Mouse (Mus musculus) hindbrain, embryonic 11.5 days (tissue): ENCODE measurements at regions not wholly inside any gene's neighbourhood (a gene's known extent, or its start where the extent isn't known, plus 50 kb on each side); places are given as distances from the start of the nearest gene placed in this dataset.

Experiments used
- ATAC-seq: fragments of 200-750 bp; cut with Nextera tagmentation; 2 replicates; pipeline ENCODE4 v1.8.0; 2017; ENCODE audit warnings: mild to moderate bottlenecking, moderate TSS enrichment, moderate library complexity; ENCODE audit not compliant: low FRiP score
- DNase-seq: peaks from one replicate; pipeline ENCODE4 v3.0.0-alpha.2; 2015; ENCODE audit warnings: low spot score
- H3K27ac ChIP-seq: fragments of 300-500 bp; sonication (generic); 2 replicates; pipeline ENCODE4 v1.5.1; 2014; ENCODE audit warnings: mild to moderate bottlenecking, low read depth, low read length
- H3K27me3 ChIP-seq: fragments of 300-500 bp; sonication (generic); 2 replicates; pipeline ENCODE4 v1.6.1; 2014; ENCODE audit warnings: mild to moderate bottlenecking, low read length, moderate library complexity, mixed read lengths; ENCODE audit not compliant: control insufficient read depth, insufficient read depth
- H3K36me3 ChIP-seq: fragments of 300-500 bp; sonication (generic); 2 replicates; pipeline ENCODE4 v1.6.1; 2014; ENCODE audit warnings: mild to moderate bottlenecking, low read length, moderate library complexity, mixed read lengths; ENCODE audit not compliant: control insufficient read depth, insufficient read depth
- H3K4me1 ChIP-seq: fragments of 300-500 bp; sonication (generic); replicated peaks from 2 replicates; pipeline ENCODE4 v1.6.1; 2014; ENCODE audit warnings: low read length, mixed read lengths; ENCODE audit not compliant: control insufficient read depth, insufficient read depth
- H3K4me2 ChIP-seq: fragments of 300-500 bp; sonication (generic); replicated peaks from 2 replicates; pipeline ENCODE4 v1.6.1; 2014; ENCODE audit warnings: mild to moderate bottlenecking, low read depth, low read length
- H3K4me3 ChIP-seq: fragments of 300-500 bp; sonication (generic); 2 replicates; pipeline ENCODE4 v1.5.1; 2014; ENCODE audit warnings: low read depth, low read length
- H3K9ac ChIP-seq: fragments of 300-500 bp; sonication (generic); 2 replicates; pipeline ENCODE4 v1.6.1; 2014; ENCODE audit warnings: low read depth, low read length
- H3K9me3 ChIP-seq: fragments of 300-500 bp; sonication (generic); 2 replicates; pipeline ENCODE4 v1.6.1; 2016; ENCODE audit warnings: low read length; ENCODE audit not compliant: control insufficient read depth
- WGBS: fragments of 180-500 bp; shearing (Covaris S2); extraction: QIAGEN DNeasy Blood & Tissue Kit; methylation state at CpG from one replicate; pipeline ENCODE4 v1.1.7; 2014; 5-methylcytosine and 5-hydroxymethylcytosine counted together

GRCm38 (mm10) chr15:67598426-67598825, 1097.7 kb upstream of the Lrrc6 start:
- Histone ChIP-seq H3K4me3 (no peak overlapping the region), H3K27ac (no peak overlapping the region), H3K9me3 (no peaks in the 10 kb centered on the region), H3K36me3 (no peaks in the 10 kb centered on the region), H3K27me3 (no peaks in the 10 kb centered on the region), H3K4me1 (no peaks in the 10 kb centered on the region), H3K4me2 (no peak overlapping the region), H3K9ac (no peak overlapping the region)
- ATAC-seq (no peak), DNase-seq (no peak)
- 71% methylated on average over 4 of the region's 4 CpGs for WGBS

- no peak for DNase-seq
- ATAC-seq, result no peak
- H3K9me3 ChIP-seq, result no peaks in the 10 kb centered on the region
- no peak overlapping the region for H3K27ac ChIP-seq
- H3K4me3 ChIP-seq, result no peak overlapping the region
- H3K36me3 ChIP-seq, result no peaks in the 10 kb centered on the region
- H3K4me1 ChIP-seq, result no peaks in the 10 kb centered on the region
- no peaks in the 10 kb centered on the region for H3K27me3 ChIP-seq
- no peak overlapping the region for H3K4me2 ChIP-seq
- H3K9ac ChIP-seq, result no peak overlapping the region
- WGBS, result 90% methylated on average over 1 of the region's 1 CpGs
Measured at GRCm38 (mm10) chr15:67576581-67576980, 1075.9 kb upstream of the Lrrc6 start.

GRCm38 (mm10) chr15:67571614-67572013, 1070.9 kb upstream of the Lrrc6 start:
- no peak overlapping the region for H3K27ac ChIP-seq
- WGBS, result 80% methylated on average over 1 of the region's 1 CpGs
- H3K9ac ChIP-seq, result no peak overlapping the region

GRCm38 (mm10) chr15:67557304-67557703, 1056.6 kb upstream of the Lrrc6 start:
- H3K9me3 ChIP-seq, result no peaks in the 10 kb centered on the region
- H3K27ac ChIP-seq, result no peak overlapping the region
- H3K4me3 ChIP-seq, result no peak overlapping the region
- H3K36me3 ChIP-seq, result no peaks in the 10 kb centered on the region
- no peaks in the 10 kb centered on the region for H3K4me1 ChIP-seq
- ATAC-seq (no peak), DNase-seq (no peak)
- 67% methylated on average over 1 of the region's 1 CpGs for WGBS
- no peak overlapping the region for H3K4me2 ChIP-seq
- no peak overlapping the region for H3K9ac ChIP-seq
- no peaks in the 10 kb centered on the region for H3K27me3 ChIP-seq

More at GRCm38 (mm10) chr15:67571614-67572013, 1070.9 kb upstream of the Lrrc6 start:
- no peak overlapping the region for H3K4me3 ChIP-seq
- DNase-seq, result no peak
- H3K27me3 ChIP-seq, result no peaks in the 10 kb centered on the region
- ATAC-seq, result no peak
- H3K36me3 ChIP-seq, result no peaks in the 10 kb centered on the region
- no peaks in the 10 kb centered on the region for H3K9me3 ChIP-seq
- no peak overlapping the region for H3K4me2 ChIP-seq
- no peaks in the 10 kb centered on the region for H3K4me1 ChIP-seq

- no peak overlapping the region for H3K9ac ChIP-seq
- H3K4me3 ChIP-seq, result no peak overlapping the region
- no peak overlapping the region for H3K27ac ChIP-seq
- no peaks in the 10 kb centered on the region for H3K36me3 ChIP-seq
- DNase-seq, result no peak
- no peak for ATAC-seq
- 88% methylated on average over 2 of the region's 2 CpGs for WGBS
- no peaks in the 10 kb centered on the region for H3K4me1 ChIP-seq
- H3K4me2 ChIP-seq, result no peak overlapping the region
- no peaks in the 10 kb centered on the region for H3K9me3 ChIP-seq
- no peaks in the 10 kb centered on the region for H3K27me3 ChIP-seq
Measured at GRCm38 (mm10) chr15:67551911-67552310, 1051.2 kb upstream of the Lrrc6 start.

- ATAC-seq, result no peak
- WGBS, result 87% methylated on average over 1 of the region's 1 CpGs
Measured at GRCm38 (mm10) chr15:67546896-67547400, 1046.2 kb upstream of the Lrrc6 start.

GRCm38 (mm10) chr15:67545745-67546144, 1045.0 kb upstream of the Lrrc6 start:
- no peak overlapping the region for H3K4me3 ChIP-seq
- H3K36me3 ChIP-seq, result no peaks in the 10 kb centered on the region
- DNase-seq, result no peak
- no peaks in the 10 kb centered on the region for H3K27me3 ChIP-seq
- H3K9ac ChIP-seq, result no peak overlapping the region
- ATAC-seq, result no peak
- 93% methylated on average over 6 of the region's 6 CpGs for WGBS
- no peaks in the 10 kb centered on the region for H3K4me1 ChIP-seq
- H3K27ac ChIP-seq, result no peak overlapping the region
- no peak overlapping the region for H3K4me2 ChIP-seq
- H3K9me3 ChIP-seq, result no peaks in the 10 kb centered on the region

More at GRCm38 (mm10) chr15:67546896-67547400, 1046.2 kb upstream of the Lrrc6 start:
- no peak overlapping the region for H3K9ac ChIP-seq
- no peak overlapping the region for H3K4me3 ChIP-seq
- H3K9me3 ChIP-seq, result no peaks in the 10 kb centered on the region
- H3K4me1 ChIP-seq, result no peaks in the 10 kb centered on the region
- no peaks in the 10 kb centered on the region for H3K27me3 ChIP-seq
- H3K36me3 ChIP-seq, result no peaks in the 10 kb centered on the region
- H3K27ac ChIP-seq, result no peak overlapping the region
- H3K4me2 ChIP-seq, result no peak overlapping the region
- DNase-seq, result no peak

GRCm38 (mm10) chr15:67513722-67514121, 1013.0 kb upstream of the Lrrc6 start:
- no peaks in the 10 kb centered on the region for H3K4me1 ChIP-seq
- H3K27ac ChIP-seq, result no peak overlapping the region
- ATAC-seq (no peak), DNase-seq (no peak)
- no peaks in the 10 kb centered on the region for H3K27me3 ChIP-seq
- H3K4me3 ChIP-seq, result no peak overlapping the region
- H3K9ac ChIP-seq, result no peak overlapping the region
- H3K4me2 ChIP-seq, result no peak overlapping the region
- no peaks in the 10 kb centered on the region for H3K36me3 ChIP-seq
- H3K9me3 ChIP-seq, result no peaks in the 10 kb centered on the region

GRCm38 (mm10) chr15:67495001-67495658, 994.4 kb upstream of the Lrrc6 start:
- DNase-seq (no peak), ATAC-seq (no peak)
- Histone ChIP-seq H3K4me2 (no peak overlapping the region), H3K27me3 (no peaks in the 10 kb centered on the region), H3K36me3 (no peaks in the 10 kb centered on the region), H3K4me1 (no peaks in the 10 kb centered on the region), H3K9me3 (no peaks in the 10 kb centered on the region), H3K4me3 (no peak overlapping the region), H3K9ac (no peak overlapping the region), H3K27ac (no peak overlapping the region)
- 73% methylated on average over 7 of the region's 7 CpGs for WGBS
